Mouse (Mus musculus) neural tube, embryonic 15.5 days (tissue): ENCODE measurements around the gene C3ar1. TPM values are rescaled to one million over a fixed set of nuclear protein-coding genes. Genes with fewer than 3 reads are reported as not detected.

Source experiments
- ATAC-seq: fragments of 200-750 bp; cut with Nextera tagmentation; 2 replicates; pipeline ENCODE4 v1.8.0; 2017; ENCODE audit warnings: mild to moderate bottlenecking, moderate TSS enrichment, moderate library complexity; ENCODE audit not compliant: low FRiP score
- H3K27ac ChIP-seq: fragments of 300-500 bp; sonication (generic); replicated peaks from 2 replicates; pipeline ENCODE4 v1.5.1; 2015; ENCODE audit warnings: mild to moderate bottlenecking, inconsistent platforms
- H3K27me3 ChIP-seq: fragments of 300-500 bp; sonication (generic); replicated peaks from 2 replicates; pipeline ENCODE4 v1.6.1; 2015; ENCODE audit warnings: inconsistent platforms
- H3K36me3 ChIP-seq: fragments of 300-500 bp; sonication (generic); 2 replicates; pipeline ENCODE4 v1.6.1; 2015; ENCODE audit warnings: inconsistent platforms
- H3K4me1 ChIP-seq: fragments of 300-500 bp; sonication (generic); 2 replicates; pipeline ENCODE4 v1.6.1; 2015; ENCODE audit warnings: inconsistent platforms
- H3K4me2 ChIP-seq: fragments of 300-500 bp; sonication (generic); 2 replicates; pipeline ENCODE4 v1.6.1; 2015; ENCODE audit warnings: inconsistent platforms, mild to moderate bottlenecking, moderate library complexity
- H3K4me3 ChIP-seq: fragments of 300-500 bp; sonication (generic); replicated peaks from 2 replicates; pipeline ENCODE4 v1.5.1; 2015; ENCODE audit warnings: mild to moderate bottlenecking, inconsistent platforms
- H3K9ac ChIP-seq: fragments of 300-500 bp; sonication (generic); replicated peaks from 2 replicates; pipeline ENCODE4 v1.6.1; 2015; ENCODE audit warnings: mild to moderate bottlenecking, inconsistent platforms
- H3K9me3 ChIP-seq: fragments of 300-500 bp; sonication (generic); replicated peaks from 2 replicates; pipeline ENCODE4 v1.6.1; 2016; ENCODE audit warnings: inconsistent platforms
- WGBS: fragments of 180-500 bp; shearing (Covaris S2); methylation state at CpG from one replicate; pipeline ENCODE4 v1.1.7; 2015; ENCODE audit warnings: mixed read lengths; 5-methylcytosine and 5-hydroxymethylcytosine counted together
- microRNA-seq: library from miRNA; unstranded; fragments of <30 nt; microRNA quantifications from one replicate; pipeline ENCODE4, GENCODE M21; 2017
- polyA plus RNA-seq: library from polyadenylated mRNA; unstranded; fragments of >200 nt; fragmentation: Nextera tagmentation; extraction: Ambion mirVana; gene quantifications from 2 replicates; pipeline ENCODE4 v1.2.1, GENCODE M21; 2015

Gene C3ar1
- polyA plus RNA-seq, 1 experiment from 2014 or later: 2.1 TPM

- Histone ChIP-seq H3K36me3 (no peaks in the 10 kb centered on the region), H3K4me3 (peak overlapping the region; percentile 77), H3K4me2 (peak overlapping the region; percentile 74), H3K27me3 (peaks cover 5% of the 10 kb centered on the region; the same call in 1 of the 2 replicates), H3K4me1 (peaks cover 12% of the 10 kb centered on the region), H3K9ac (peak overlapping the region; percentile 68), H3K9me3 (no peaks in the 10 kb centered on the region), H3K27ac (peak overlapping the region; percentile 98)
- peak; percentile 98 for ATAC-seq
- under 1% methylated on average over 30 of the region's 30 CpGs for WGBS
Measured at GRCm38 (mm10) chr6:122810615-122811279, 45.2 kb downstream of the C3ar1 start.

- H3K27me3 ChIP-seq: peaks cover 5% of the 10 kb centered on the region; the same call in 1 of the 2 replicates
Measured at GRCm38 (mm10) chr6:122810022-122810614, 45.8 kb downstream of the C3ar1 start.

GRCm38 (mm10) chr6:122804418-122804817 lies 51.5 kb downstream of the C3ar1 start:
- ATAC-seq: no peak
- WGBS: 28% methylated on average over 5 of the region's 5 CpGs
- peaks cover 19% of the 10 kb centered on the region for H3K27me3 ChIP-seq
- no peak overlapping the region for H3K4me2 ChIP-seq
- no peak overlapping the region for H3K27ac ChIP-seq
- H3K4me3 ChIP-seq: no peak overlapping the region
- H3K4me1 ChIP-seq: peaks cover 18% of the 10 kb centered on the region
- no peak overlapping the region for H3K9ac ChIP-seq
- H3K9me3 ChIP-seq: no peaks in the 10 kb centered on the region
- no peaks in the 10 kb centered on the region for H3K36me3 ChIP-seq

More at GRCm38 (mm10) chr6:122810022-122810614, 45.8 kb downstream of the C3ar1 start:
- Histone ChIP-seq H3K9ac (peak overlapping the region; percentile 52), H3K4me3 (peak overlapping the region; percentile 77), H3K4me2 (peak overlapping the region; percentile 74), H3K27ac (peak overlapping the region; percentile 98), H3K36me3 (no peaks in the 10 kb centered on the region), H3K4me1 (peaks cover 12% of the 10 kb centered on the region), H3K9me3 (no peaks in the 10 kb centered on the region)
- peak; percentile 1; the same call in 1 of the 2 replicates for ATAC-seq
- WGBS: 0% methylated on average over 11 of the region's 11 CpGs

GRCm38 (mm10) chr6:122801801-122802514 lies 54.0 kb downstream of the C3ar1 start:
- H3K27me3 ChIP-seq: peaks cover 15% of the 10 kb centered on the region
- peaks cover 18% of the 10 kb centered on the region for H3K4me1 ChIP-seq
- no peaks in the 10 kb centered on the region for H3K36me3 ChIP-seq
- peak overlapping the region; percentile 78 for H3K27ac ChIP-seq
- whole genome bisulfite sequencing: 2% methylated on average over 34 of the region's 34 CpGs
- H3K9ac ChIP-seq: peak overlapping the region; percentile 60
- ATAC-seq: peak; percentile 83
- H3K9me3 ChIP-seq: no peaks in the 10 kb centered on the region
- H3K4me2 ChIP-seq: peak overlapping the region; percentile 84
- peak overlapping the region; percentile 54 for H3K4me3 ChIP-seq

GRCm38 (mm10) chr6:122801301-122801800 lies 54.6 kb downstream of the C3ar1 start, which contains the start of gene Slc2a3:
TSS of gene Slc2a3 (minus strand) at chr6:122801640.
- no peaks in the 10 kb centered on the region for H3K36me3 ChIP-seq
- H3K9me3 ChIP-seq: no peaks in the 10 kb centered on the region
- peak within 1 kb of the TSS; percentile 84 for H3K4me2 ChIP-seq
- H3K27me3 ChIP-seq: peaks cover 15% of the 10 kb centered on the region
- ATAC-seq: peak; percentile 83
- WGBS: under 1% methylated on average over 45 of the region's 46 CpGs
- H3K4me1 ChIP-seq: peaks cover 18% of the 10 kb centered on the region
- H3K27ac ChIP-seq: peak within 1 kb of the TSS; percentile 78
- peak within 1 kb of the TSS; percentile 54 for H3K4me3 ChIP-seq
- H3K9ac ChIP-seq: peak within 1 kb of the TSS; percentile 60

GRCm38 (mm10) chr6:122800640-122801300 lies 55.2 kb downstream of the C3ar1 start:
- Histone ChIP-seq H3K27me3 (peaks cover 15% of the 10 kb centered on the region), H3K4me3 (peak overlapping the region; percentile 54), H3K36me3 (no peaks in the 10 kb centered on the region), H3K9ac (peak overlapping the region; percentile 60), H3K4me2 (peak overlapping the region; percentile 84), H3K27ac (peak overlapping the region; percentile 78), H3K9me3 (no peaks in the 10 kb centered on the region), H3K4me1 (peaks cover 18% of the 10 kb centered on the region)
- WGBS: 38% methylated on average over 10 of the region's 10 CpGs
- ATAC-seq: peak; percentile 10; the same call in 1 of the 2 replicates

Small RNAs within 50 kb of the gene (microRNA-seq; reads per million reads assigned to microRNA genes)
- gene Mir7231: not detected

Other genes starting within 250 kb of the C3ar1 start
- 0.09 TPM in 1 of 2 replicates, not detected in the other for gene Gdf3, start 246.1 kb downstream of the C3ar1 start, polyA plus RNA-seq
- not detected in 2 replicates for gene Dppa3, start 229.8 kb downstream of the C3ar1 start, polyA plus RNA-seq
- gene Nanog, start 148.7 kb downstream of the C3ar1 start, polyA plus RNA-seq: 0.11 TPM in 1 of 2 replicates, not detected in the other
- 47.9 and 50.6 TPM in 2 replicates for gene Slc2a3, start 54.5 kb downstream of the C3ar1 start, polyA plus RNA-seq
- gene Foxj2, start 36.2 kb downstream of the C3ar1 start, polyA plus RNA-seq: 7.1 and 7.4 TPM in 2 replicates
- gene Necap1, start 18.3 kb upstream of the C3ar1 start, polyA plus RNA-seq: 148 and 168 TPM in 2 replicates
- gene Clec4a1, start 65.7 kb upstream of the C3ar1 start, polyA plus RNA-seq: 1.4 and 2.7 TPM in 2 replicates
- gene Clec4a3, start 96.4 kb upstream of the C3ar1 start, polyA plus RNA-seq: 0.95 and 2.6 TPM in 2 replicates
- gene Clec4a4, start 134.2 kb upstream of the C3ar1 start, polyA plus RNA-seq: not detected in 2 replicates
- gene Clec4b1, start 193.8 kb upstream of the C3ar1 start, polyA plus RNA-seq: not detected in 2 replicates